Mouse (Mus musculus) heart, embryonic 14.5 days (tissue): ENCODE measurements around the gene P3h3. TPM values are rescaled to one million over a fixed set of nuclear protein-coding genes. Genes with fewer than 3 reads are reported as not detected.

ENCODE experiments used
- ATAC-seq: fragments of 200-750 bp; cut with Nextera tagmentation; 2 replicates; pipeline ENCODE4 v1.8.0; 2017; ENCODE audit warnings: low read depth, moderate TSS enrichment; ENCODE audit not compliant: insufficient number of reproducible peaks, insufficient read depth, low FRiP score
- H3K27ac ChIP-seq, 2 experiments: fragments of 200-500 bp in 1 of 2; fragments of 300-500 bp in 1 of 2; sonication (generic) in 1 of 2; replicated peaks in 1 of 2; 2 replicates each; pipeline ENCODE4 v1.5.1; 2012 to 2014; ENCODE audit warnings: low read depth in 2 of 2, low read length in 2 of 2, control low read depth in 1 of 2, mild to moderate bottlenecking in 1 of 2, mixed read lengths in 1 of 2; ENCODE audit not compliant: control insufficient read depth in 1 of 2, insufficient read depth in 1 of 2
- H3K27me3 ChIP-seq: fragments of 300-500 bp; sonication (generic); 2 replicates; pipeline ENCODE4 v1.6.1; 2014; ENCODE audit warnings: mild to moderate bottlenecking, low read length, control low read depth; ENCODE audit not compliant: control insufficient read depth, insufficient read depth
- H3K36me3 ChIP-seq: fragments of 300-500 bp; sonication (generic); 2 replicates; pipeline ENCODE4 v1.6.1; 2014; ENCODE audit warnings: mild to moderate bottlenecking, control low read depth, low read length, mixed read lengths; ENCODE audit not compliant: control insufficient read depth, insufficient read depth
- H3K4me1 ChIP-seq, 2 experiments: fragments of 200-500 bp in 1 of 2; fragments of 300-500 bp in 1 of 2; sonication (generic) in 1 of 2; 2 replicates each; pipeline ENCODE4 v1.6.1; 2012 to 2014; ENCODE audit warnings: low read length in 2 of 2, control low read depth in 1 of 2, mixed read lengths in 1 of 2; ENCODE audit not compliant: control insufficient read depth in 2 of 2, insufficient read depth in 2 of 2
- H3K4me2 ChIP-seq: fragments of 300-500 bp; sonication (generic); 2 replicates; pipeline ENCODE4 v1.6.1; 2014; ENCODE audit warnings: mild to moderate bottlenecking, low read length
- H3K4me3 ChIP-seq, 2 experiments: fragments of 200-500 bp in 1 of 2; fragments of 300-500 bp in 1 of 2; sonication (generic) in 1 of 2; 2 replicates each; pipeline ENCODE4 v1.5.1; 2012 to 2014; ENCODE audit warnings: low read length in 2 of 2, mild to moderate bottlenecking in 2 of 2, control low read depth in 1 of 2, low read depth in 1 of 2, moderate library complexity in 1 of 2; ENCODE audit not compliant: control insufficient read depth in 1 of 2, insufficient read depth in 1 of 2
- H3K9ac ChIP-seq: fragments of 300-500 bp; sonication (generic); 2 replicates; pipeline ENCODE4 v1.6.1; 2014; ENCODE audit warnings: mild to moderate bottlenecking, low read length
- H3K9me3 ChIP-seq: fragments of 300-500 bp; sonication (generic); 2 replicates; pipeline ENCODE4 v1.6.1; 2016; ENCODE audit warnings: low read length, control low read depth; ENCODE audit not compliant: control insufficient read depth
- WGBS: fragments of 180-500 bp; shearing (Covaris S2); extraction: QIAGEN DNeasy Blood & Tissue Kit; methylation state at CpG from one replicate; pipeline ENCODE4 v1.1.7; 2014; 5-methylcytosine and 5-hydroxymethylcytosine counted together
- polyA plus RNA-seq: library from polyadenylated mRNA; unstranded; fragments of >200 nt; fragmentation: Nextera tagmentation; extraction: Ambion mirVana; gene quantifications from 2 replicates; pipeline ENCODE4 v1.2.1, GENCODE M21; 2014

P3h3 gene
- polyA plus RNA-seq, 1 experiment from 2014 or later, result 20.5 TPM

DNA sequence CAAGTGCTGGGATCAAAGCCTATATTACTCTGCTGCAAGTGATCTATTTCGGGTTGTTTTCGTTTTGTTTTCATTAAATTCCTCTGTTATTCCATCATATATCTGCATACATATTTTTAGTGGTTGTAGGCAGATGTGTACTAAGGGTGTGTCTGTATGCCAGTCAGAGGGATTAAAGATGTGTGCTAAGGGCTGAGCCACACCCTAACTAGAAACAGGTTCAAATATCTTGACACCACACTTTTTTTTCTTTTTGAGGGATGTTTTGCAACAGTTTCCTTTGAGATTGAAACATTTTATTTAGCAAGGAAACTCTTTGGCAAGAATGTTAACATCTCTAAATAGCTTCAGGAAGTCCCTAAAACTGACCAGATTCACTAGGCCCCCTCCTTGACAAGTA, 61.4 kb downstream of the P3h3 start:
- 78% methylated on average over 2 of the region's 2 CpGs for WGBS
- no peak overlapping the region for H3K4me3 ChIP-seq
- H3K27ac ChIP-seq, result no peak overlapping the region
- no peak for ATAC-seq
- H3K4me1 ChIP-seq, result no peaks in the 10 kb centered on the region
- no peak overlapping the region for H3K4me2 ChIP-seq
- H3K27me3 ChIP-seq, result no peaks in the 10 kb centered on the region
- H3K9me3 ChIP-seq, result no peaks in the 10 kb centered on the region
- H3K36me3 ChIP-seq, result no peaks in the 10 kb centered on the region
- no peak overlapping the region for H3K9ac ChIP-seq

DNA sequence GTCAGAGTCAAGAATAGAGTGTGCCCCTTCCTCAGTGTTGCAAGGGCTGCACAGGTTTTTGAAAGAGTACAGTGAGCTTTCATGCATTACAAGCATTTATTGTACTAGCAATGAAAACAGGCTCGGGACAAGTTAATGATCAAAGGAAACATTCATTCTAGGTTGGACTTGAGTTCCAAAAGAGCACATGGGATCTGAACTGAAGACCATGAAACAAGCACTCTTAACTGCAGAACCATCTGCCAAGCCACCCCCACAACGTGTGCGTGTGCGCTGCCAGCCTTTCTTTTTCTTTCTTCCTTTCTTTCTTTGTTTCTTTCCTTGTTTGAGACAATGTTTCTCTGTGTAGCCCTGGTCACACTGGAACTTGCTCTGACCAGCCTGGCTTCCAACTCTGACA, 61.8 kb downstream of the P3h3 start:
- no peak overlapping the region for H3K4me3 ChIP-seq
- ATAC-seq, result no peak
- no peak overlapping the region for H3K9ac ChIP-seq
- no peaks in the 10 kb centered on the region for H3K36me3 ChIP-seq
- H3K27ac ChIP-seq, result no peak overlapping the region
- no peak overlapping the region for H3K4me2 ChIP-seq
- no peaks in the 10 kb centered on the region for H3K4me1 ChIP-seq
- no peaks in the 10 kb centered on the region for H3K9me3 ChIP-seq
- H3K27me3 ChIP-seq, result no peaks in the 10 kb centered on the region
- WGBS, result 80% methylated on average over 4 of the region's 4 CpGs

DNA sequence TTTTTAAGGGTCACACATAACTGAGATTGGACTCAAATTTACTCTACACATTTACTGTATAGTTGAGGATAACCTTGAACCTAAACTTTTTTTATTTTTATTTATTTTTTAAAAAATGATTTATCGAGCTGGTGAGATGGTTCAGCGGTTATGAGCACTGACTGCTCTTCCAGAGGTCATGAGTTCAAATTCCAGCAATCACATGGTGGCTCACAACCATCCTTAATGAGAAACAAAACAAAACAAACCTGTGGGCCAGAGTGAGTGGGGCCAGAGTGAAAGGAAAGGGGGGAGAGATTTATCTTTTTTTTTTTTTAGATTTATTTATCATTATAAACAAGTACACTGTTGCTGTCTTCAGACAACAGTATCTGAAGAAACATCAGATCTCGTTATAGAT, 65.6 kb downstream of the P3h3 start:
- 76% methylated on average over 3 of the region's 3 CpGs for WGBS
- Histone ChIP-seq H3K4me2 (no peak overlapping the region), H3K4me3 (no peak overlapping the region), H3K4me1 (no peaks in the 10 kb centered on the region), H3K9me3 (no peaks in the 10 kb centered on the region), H3K27me3 (no peaks in the 10 kb centered on the region), H3K36me3 (no peaks in the 10 kb centered on the region), H3K9ac (no peak overlapping the region), H3K27ac (no peak overlapping the region)
- ATAC-seq, result no peak

Other genes starting within 250 kb of the P3h3 start
- gene C1s2, start 221.7 kb downstream of the P3h3 start, polyA plus RNA-seq, result not detected in 2 replicates
- gene Lpcat3, start 194.7 kb downstream of the P3h3 start, polyA plus RNA-seq, result 45.0 and 47.7 TPM in 2 replicates
- gene Emg1, start 145.6 kb downstream of the P3h3 start, polyA plus RNA-seq, result 114 and 117 TPM in 2 replicates
- gene Phb2, start 145.4 kb downstream of the P3h3 start, polyA plus RNA-seq, result 295 and 326 TPM in 2 replicates
- gene Ptpn6, start 119.0 kb downstream of the P3h3 start, polyA plus RNA-seq, result 4.9 and 8.6 TPM in 2 replicates
- 449 and 503 TPM in 2 replicates for gene Grcc10, start 116.4 kb downstream of the P3h3 start, polyA plus RNA-seq
- gene Gm45234, start 101.7 kb downstream of the P3h3 start, polyA plus RNA-seq, result not detected in 2 replicates
- gene Atn1, start 101.2 kb downstream of the P3h3 start, polyA plus RNA-seq, result 6.2 and 9.3 TPM in 2 replicates
- gene Eno2, start 88.1 kb downstream of the P3h3 start, polyA plus RNA-seq, result 4.2 TPM in 2 replicates
- gene Lrrc23, start 78.0 kb downstream of the P3h3 start, polyA plus RNA-seq, result not detected in 2 replicates
- 4.0 and 5.7 TPM in 2 replicates for gene Spsb2, start 49.1 kb downstream of the P3h3 start, polyA plus RNA-seq
- gene Tpi1, start 43.5 kb downstream of the P3h3 start, polyA plus RNA-seq, result 1,486 and 1,545 TPM in 2 replicates
- 78.9 and 85.9 TPM in 2 replicates for gene Usp5, start 28.3 kb downstream of the P3h3 start, polyA plus RNA-seq
- gene Cdca3, start 28.2 kb downstream of the P3h3 start, polyA plus RNA-seq, result 126 and 139 TPM in 2 replicates
- gene Gnb3, start 17.5 kb downstream of the P3h3 start, polyA plus RNA-seq, result 6.7 and 7.5 TPM in 2 replicates
- gene Gpr162, start 6.2 kb upstream of the P3h3 start, polyA plus RNA-seq, result 0.71 and 0.86 TPM in 2 replicates
- 0.16 TPM in 1 of 2 replicates, not detected in the other for gene Cd4, start 30.5 kb upstream of the P3h3 start, polyA plus RNA-seq
- 1.00 and 1.1 TPM in 2 replicates for gene Lag3, start 54.0 kb upstream of the P3h3 start, polyA plus RNA-seq
- gene Ptms, start 62.4 kb upstream of the P3h3 start, polyA plus RNA-seq, result 238 and 251 TPM in 2 replicates
- 364 and 365 TPM in 2 replicates for gene Mlf2, start 73.6 kb upstream of the P3h3 start, polyA plus RNA-seq
- gene Cops7a, start 107.8 kb upstream of the P3h3 start, polyA plus RNA-seq, result 128 and 135 TPM in 2 replicates
- 0.28 and 0.55 TPM in 2 replicates for gene Pianp, start 138.9 kb upstream of the P3h3 start, polyA plus RNA-seq
- 6.6 and 7.2 TPM in 2 replicates for gene Zfp384, start 151.4 kb upstream of the P3h3 start, polyA plus RNA-seq
- 67.1 and 76.1 TPM in 2 replicates for gene Ing4, start 182.0 kb upstream of the P3h3 start, polyA plus RNA-seq
- 5.4 and 6.5 TPM in 2 replicates for gene Acrbp, start 191.9 kb upstream of the P3h3 start, polyA plus RNA-seq
- gene Lpar5, start 210.2 kb upstream of the P3h3 start, polyA plus RNA-seq, result 0.36 TPM in 1 of 2 replicates, not detected in the other
- gene Chd4, start 238.2 kb upstream of the P3h3 start, polyA plus RNA-seq, result 58.6 and 67.4 TPM in 2 replicates